Mouse (Mus musculus): ENCODE results near the gene Slc7a5.

Gene Slc7a5

GRCm38 (mm10) chr8:121907587-121908248, at the start of gene Slc7a5:
TSS of gene Slc7a5 (minus strand) at chr8:121907694.
- peak; percentile 98 for DNase-seq (ENCODE audit: low spot score)

GRCm38 (mm10) chr8:121955825-121956500, 48.5 kb upstream of the Slc7a5 start:
- DNase-seq (ENCODE audit: low spot score): no peak

DNA sequence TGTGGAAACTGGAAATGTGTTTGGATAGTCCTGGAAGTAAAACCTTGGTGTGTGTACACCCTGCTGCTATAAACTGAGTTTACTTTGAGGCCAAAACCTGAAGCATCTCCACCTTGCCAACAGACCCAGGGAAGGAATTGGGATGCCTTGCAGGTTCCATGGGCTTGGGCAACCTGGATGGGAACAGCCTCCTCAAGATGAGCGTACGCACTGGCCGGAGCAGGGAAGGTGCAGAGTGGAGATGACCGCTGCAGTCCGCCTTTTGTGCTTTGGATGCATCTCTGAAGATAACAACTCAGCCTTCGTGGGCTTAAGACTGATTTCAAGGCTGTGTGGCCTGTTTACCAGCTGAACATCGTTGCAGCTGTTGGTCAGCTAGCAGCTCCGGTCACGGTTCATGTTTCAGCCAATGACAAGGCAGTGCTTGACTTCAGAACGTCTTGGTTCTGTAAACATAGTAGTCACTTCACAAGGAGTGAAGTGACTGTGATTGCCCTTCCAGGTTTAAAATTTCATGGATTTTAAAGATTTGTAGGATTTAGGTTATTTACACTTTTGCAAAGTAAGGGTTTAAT, 47.6 kb upstream of the Slc7a5 start:
- no peak for DNase-seq (ENCODE audit: low spot score)

- DNase-seq (ENCODE audit: low spot score): no peak
These were observed 46.5 kb upstream of the Slc7a5 start for GRCm38 (mm10) chr8:121953821-121954545.

DNA sequence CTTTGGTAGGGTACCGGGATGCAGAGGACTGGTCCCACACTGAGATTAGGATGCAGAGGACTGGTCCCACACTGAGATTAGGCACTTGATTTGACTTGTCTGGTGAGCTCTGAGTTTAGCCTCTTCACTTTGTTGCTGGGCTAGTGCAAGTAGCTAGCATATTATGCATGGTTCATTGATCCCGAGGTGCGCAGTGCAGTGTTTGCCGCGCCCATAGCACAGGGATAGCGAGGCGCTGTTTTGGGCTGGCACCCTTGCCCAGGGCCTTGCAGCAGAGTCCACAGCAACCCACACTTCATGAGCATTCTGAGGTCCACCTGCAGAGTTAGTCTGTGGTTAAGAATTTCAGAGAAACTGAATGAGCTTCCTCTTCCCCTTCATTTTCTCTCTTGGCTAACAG, 45.3 kb upstream of the Slc7a5 start:
- no peak for DNase-seq (ENCODE audit: low spot score)

DNA sequence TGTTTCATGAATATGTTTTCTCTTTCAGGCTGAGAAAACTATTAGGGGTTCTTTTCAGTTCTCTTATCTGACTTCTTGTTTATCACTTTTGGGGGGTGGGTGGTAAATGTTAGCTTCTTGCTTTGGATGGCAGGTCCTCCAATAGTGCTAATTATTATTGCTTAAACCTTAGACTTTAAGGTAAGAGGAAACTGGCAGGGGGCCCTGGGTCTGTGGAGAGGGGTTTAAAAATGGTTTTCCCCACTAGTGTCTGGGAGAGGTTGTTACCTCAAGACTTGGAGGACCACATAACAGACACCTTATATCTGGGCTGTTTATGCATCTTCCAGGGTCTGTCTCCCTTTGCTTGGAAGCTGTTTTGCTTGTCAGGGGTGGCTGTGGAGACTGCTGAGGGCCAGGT, 44.6 kb upstream of the Slc7a5 start:
- no peak for DNase-seq (ENCODE audit: low spot score)

- DNase-seq (ENCODE audit: low spot score): no peak
These were observed 44.1 kb upstream of the Slc7a5 start for GRCm38 (mm10) chr8:121951656-121952009.

DNA sequence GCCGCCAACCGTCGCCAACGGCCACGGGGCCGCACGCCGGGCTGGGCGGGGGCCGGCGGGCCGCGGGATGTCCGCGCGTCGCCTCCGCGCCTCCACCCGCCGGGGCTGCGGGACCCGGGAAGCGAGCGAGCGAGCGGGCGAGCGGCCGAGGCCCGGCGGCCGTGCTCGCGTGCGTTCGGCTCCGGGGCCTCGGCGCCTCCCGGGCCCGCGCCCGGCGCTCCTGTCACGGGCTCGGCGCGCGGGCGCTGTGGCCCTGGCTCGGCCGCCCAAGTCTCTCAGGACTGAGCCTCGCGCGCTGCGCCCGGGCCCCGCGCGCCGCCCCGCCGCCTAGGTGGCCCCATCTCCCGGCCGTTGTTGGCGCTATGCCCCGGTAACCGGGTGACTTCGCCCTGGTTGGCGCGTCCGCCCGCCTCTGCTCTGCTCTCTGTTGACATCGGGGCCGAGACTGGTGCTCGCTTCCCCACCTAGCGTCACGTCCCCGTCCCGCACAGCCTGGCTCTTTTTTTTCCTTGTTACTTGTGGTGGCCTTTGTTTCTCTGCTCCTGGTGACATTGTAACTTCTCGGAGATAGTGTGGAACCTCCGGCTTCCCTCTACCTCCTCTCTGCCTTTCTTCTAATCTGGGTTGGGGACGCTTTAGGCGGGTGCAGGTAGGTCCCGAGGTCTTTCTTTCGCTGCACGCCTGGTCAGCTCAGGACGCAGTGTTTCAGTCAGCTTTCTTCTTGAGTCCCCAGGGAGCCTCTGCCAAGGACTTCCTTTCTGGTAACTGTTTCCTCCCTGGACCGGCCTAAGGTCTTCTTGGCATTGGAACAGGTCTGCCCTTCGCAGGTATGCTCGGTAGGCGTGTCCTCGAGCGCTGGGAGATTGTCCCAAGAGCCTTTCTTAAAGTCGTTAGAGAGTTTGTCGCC, 43.5 kb upstream of the Slc7a5 start:
- peak; percentile 48 for DNase-seq (ENCODE audit: low spot score)

- peak; percentile 98 for DNase-seq (ENCODE audit: low spot score)
These were observed 42.7 kb upstream of the Slc7a5 start for GRCm38 (mm10) chr8:121949941-121950748.

- DNase-seq (ENCODE audit: low spot score): no peak
These were observed 41.8 kb upstream of the Slc7a5 start, which contains the start of gene Banp for GRCm38 (mm10) chr8:121949222-121949800. TSS of gene Banp (plus strand) at chr8:121949750.

DNA sequence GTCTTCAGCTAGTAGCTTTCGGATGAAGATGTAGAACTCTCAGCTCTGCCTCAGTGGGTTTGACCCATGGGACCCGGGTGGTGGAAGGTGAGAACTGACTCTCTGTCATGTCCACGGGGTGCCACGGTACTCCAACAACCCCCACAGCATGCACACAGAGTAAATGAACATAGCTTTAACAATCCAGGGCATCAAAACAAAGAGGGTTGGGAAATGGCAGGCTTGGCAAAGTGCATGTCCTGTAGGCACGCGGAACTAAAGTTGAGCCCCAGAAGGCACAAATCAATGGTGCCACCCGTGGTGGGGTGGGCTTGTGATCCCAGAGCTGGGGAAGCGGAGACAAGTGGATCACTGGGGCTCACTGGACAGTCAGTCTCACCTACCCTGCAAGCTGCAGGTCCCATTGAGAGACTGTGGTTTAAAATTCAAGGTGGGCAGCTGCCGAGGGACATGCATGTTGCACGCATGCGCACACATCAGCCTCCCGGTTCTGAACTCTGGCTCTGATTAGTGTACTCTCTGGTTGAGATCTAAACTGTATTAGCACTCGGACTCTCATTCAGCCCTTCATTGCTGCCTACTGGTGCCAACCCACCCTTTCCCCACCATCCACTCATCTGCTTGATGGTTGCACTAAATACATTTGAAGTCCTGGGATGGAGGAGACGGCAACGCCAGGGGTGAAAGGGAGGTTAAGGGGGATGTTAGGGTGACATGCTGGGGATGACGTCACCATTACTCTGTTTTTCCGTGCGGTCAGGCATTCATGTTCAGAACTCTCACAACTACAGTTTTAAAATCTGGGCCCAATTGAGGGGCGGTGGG, 41.0 kb upstream of the Slc7a5 start:
- no peak for DNase-seq (ENCODE audit: low spot score)

GRCm38 (mm10) chr8:121947753-121948141, 40.3 kb upstream of the Slc7a5 start:
- peak; percentile 91 for DNase-seq (ENCODE audit: low spot score)

GRCm38 (mm10) chr8:121947047-121947752, 39.7 kb upstream of the Slc7a5 start:
- no peak for DNase-seq (ENCODE audit: low spot score)

DNA sequence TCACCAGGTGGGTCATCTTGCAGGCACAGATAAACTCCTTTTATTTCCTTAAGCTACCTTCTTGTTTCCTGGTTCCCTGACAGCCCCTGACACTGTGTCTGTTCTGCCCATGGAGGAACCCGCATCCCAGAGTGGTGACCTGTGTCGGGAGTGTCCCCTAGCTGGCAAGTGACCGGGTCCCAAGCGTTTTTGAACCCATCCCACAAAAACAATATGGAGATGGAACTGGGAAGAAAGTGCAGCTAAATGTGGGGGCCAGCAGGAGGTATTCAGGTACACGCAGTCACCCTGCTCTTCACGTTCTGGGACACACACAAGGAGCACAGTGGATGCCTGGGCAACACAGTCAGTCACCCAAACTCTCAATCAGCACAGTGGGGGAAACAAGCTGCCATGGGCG, 38.9 kb upstream of the Slc7a5 start:
- DNase-seq (ENCODE audit: low spot score): no peak

DNA sequence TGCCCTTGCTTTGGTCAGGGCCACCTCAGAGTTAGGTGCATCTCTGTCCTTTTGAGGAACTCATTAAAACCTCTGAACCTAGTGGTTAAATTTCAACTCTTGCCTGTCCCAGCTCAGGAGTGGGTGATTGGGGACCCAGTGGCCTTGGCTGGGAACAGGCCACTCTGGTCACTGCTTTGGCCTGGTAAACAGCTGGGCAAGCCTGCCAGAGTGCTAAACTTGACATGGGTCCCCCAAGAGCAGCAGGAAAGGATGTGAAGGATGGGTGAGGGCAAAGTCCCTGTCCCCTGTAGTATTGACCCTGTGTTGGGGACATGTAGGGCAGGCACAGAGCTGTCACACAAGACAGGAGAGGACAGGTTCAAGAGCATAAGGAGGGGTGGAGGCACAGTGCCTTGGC, 37.3 kb upstream of the Slc7a5 start, which contains the start of gene Car5a:
TSS of gene Car5a (minus strand) at position 74 of the 400 bp plus-strand sequence.
- DNase-seq (ENCODE audit: low spot score): no peak

DNA sequence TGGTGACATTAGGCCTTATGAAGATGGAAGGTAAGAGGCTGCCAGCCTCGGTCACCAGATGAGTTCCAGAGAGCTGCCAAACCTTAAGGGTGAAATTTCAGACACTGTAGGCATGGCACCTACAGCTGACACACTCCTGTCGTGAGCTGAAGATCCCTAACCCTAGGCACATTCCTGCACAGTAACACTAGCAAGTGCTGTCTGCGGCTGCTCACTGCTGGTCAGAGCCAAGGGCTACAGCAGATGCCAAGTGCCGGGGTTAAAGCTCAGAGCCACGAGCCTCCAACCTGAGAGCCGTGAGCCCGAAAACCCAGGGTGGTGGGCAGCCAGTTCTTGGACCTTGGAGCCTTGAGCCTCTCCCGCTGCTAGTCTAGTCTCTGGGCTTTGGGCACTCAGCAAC, 36.2 kb upstream of the Slc7a5 start:
- DNase-seq (ENCODE audit: low spot score): no peak

GRCm38 (mm10) chr8:121943057-121943540, 35.6 kb upstream of the Slc7a5 start:
- DNase-seq (ENCODE audit: low spot score): no peak

GRCm38 (mm10) chr8:121938732-121939131, 31.2 kb upstream of the Slc7a5 start:
- no peak for DNase-seq (ENCODE audit: low spot score)

DNA sequence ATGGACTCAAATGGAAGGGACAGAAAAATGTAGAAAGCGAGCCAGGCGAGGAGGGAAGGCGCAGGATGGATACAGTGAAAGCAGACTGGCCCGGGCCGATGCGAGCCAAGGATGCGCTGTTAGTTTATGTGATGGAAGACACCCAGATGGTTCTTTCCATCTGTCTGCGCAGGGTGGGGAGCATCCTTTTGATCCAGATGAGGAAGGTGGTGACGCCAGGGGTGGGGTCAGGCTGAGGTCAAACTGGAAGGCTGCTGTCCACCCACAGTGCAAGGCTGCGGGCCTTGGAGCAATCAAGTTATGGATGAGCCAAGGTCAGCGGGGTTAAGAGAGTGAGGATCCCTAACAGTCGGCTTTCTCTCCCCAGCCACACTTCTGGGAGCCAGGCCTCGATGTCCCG, 28.9 kb upstream of the Slc7a5 start:
- DNase-seq (ENCODE audit: low spot score): no peak

Data from retina, embryonic 14.5 days (tissue).